Mouse (Mus musculus) spleen, postnatal 36 days (tissue): Measurements from ENCODE around the gene Sstr1.

Source experiments
- DNase-seq, 2 experiments: peaks; one replicate each; pipeline ENCODE4 v3.0.0; 2022; ENCODE audit warnings: low spot score in 2 of 2, mixed read lengths in 1 of 2

Gene Sstr1

GRCm38 (mm10) chr12:58211163-58212071, at the start of gene Sstr1:
Gene Sstr1 (plus strand): TSS chr12:58211772.
- no peak for DNase-seq

- DNase-seq: no peak
Observed at GRCm38 (mm10) chr12:58198810-58199209, 12.8 kb upstream of the Sstr1 start.

DNA sequence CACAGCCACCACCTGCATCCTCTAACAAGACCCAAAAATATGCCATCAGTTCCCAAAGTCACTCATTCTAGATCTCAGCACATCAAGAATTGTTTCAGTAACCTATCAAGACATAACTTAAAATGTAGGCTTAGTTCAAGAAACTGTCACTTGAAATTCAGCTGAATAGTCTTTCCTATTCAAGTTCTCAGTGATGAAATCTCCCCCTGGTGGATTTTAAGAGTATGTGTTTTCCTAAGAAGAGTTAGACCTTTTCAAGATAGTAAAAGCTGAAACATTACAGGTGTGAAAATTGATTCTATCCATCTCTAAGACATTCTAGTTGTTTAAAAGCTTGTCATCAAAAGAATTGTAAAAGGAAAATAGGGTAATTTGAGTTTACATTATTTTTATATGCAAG, 10.4 kb upstream of the Sstr1 start:
- DNase-seq: no peak

DNA sequence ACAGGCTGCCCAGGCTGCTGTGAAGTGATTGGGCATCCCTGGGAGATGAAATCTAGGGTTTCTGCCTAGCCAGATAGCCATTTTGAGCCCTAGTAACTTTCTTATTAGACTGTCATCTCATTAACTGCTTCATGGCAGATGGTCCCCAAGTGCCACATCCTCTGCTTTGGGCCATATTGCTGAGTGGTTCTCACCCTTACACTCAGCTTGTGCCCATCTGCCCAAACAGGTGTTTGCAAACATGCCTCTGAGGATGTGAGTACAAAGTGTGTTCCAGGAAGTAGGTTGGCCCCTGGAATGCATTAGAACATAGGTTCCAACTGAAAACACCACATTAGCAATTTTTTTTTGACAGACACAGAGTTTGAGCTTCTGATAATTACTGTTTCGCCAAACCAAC, 3.6 kb upstream of the Sstr1 start:
- DNase-seq: no peak

DNA sequence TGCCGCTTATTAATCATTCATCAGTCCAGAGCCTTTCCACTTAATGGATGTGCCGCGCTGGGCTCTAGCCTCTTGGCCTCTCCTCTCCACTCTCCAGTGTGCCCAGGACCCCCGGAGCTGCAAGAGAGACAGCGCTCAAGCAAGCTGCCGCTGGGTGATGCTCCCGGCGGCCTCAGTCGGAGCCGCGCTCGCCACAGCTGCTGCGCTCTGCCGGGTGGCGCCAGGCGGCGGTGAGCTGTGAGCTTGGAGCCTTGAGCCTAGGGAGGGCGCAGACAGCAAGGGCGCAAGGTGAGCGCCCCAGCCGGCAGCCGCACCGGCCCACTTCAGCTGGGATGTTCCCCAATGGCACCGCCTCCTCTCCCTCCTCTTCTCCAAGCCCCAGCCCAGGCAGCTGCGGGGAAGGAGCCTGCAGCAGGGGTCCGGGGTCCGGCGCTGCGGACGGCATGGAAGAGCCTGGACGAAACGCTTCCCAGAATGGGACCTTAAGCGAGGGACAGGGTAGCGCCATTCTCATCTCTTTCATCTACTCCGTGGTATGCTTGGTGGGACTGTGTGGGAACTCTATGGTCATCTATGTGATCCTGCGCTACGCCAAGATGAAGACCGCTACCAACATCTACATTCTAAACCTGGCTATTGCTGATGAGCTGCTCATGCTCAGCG, 820 bp downstream of the Sstr1 start:
- no peak for DNase-seq

- no peak for DNase-seq
Observed at GRCm38 (mm10) chr12:58212924-58213450, 1.4 kb downstream of the Sstr1 start.

GRCm38 (mm10) chr12:58213451-58214288, 2.1 kb downstream of the Sstr1 start:
- no peak for DNase-seq

GRCm38 (mm10) chr12:58214289-58215136, 2.9 kb downstream of the Sstr1 start:
- no peak for DNase-seq

DNA sequence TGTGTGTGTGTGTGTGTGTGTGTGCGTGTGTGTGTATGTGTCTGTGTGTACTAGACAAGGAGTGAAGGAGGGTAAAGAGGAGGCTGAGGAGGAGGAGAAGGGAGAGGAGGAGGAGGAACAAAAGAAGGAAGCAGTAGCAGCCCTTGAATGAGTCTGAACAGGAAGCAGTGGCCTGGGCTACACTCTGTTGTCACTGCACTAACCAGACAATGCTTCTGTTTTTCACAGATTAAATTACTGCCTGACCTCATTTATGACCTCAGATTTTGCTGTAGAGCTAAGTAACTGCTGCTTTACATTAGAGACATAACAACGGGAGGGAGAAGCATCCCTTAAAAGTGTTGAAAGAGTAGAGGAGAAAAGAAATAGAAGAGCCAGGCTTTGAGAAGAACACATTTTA, 4.6 kb downstream of the Sstr1 start:
- DNase-seq: no peak

DNA sequence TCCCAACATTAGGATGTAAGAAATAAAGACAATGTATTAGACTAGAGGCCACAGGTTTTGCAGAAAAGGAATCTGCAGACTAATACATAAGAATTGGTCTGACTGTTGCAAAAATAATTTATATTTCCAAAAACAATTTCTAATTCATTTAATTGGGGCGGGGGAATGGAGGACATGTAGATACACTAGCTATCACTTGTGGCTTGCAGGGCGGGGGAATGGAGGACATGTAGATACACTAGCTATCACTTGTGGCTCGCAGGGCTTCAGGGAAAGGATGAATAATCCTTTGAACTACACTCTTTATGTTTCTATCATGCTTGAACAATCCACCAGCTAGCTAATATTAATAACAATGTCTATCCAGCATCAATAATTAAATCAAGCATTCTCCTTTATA, 7.5 kb downstream of the Sstr1 start:
- DNase-seq: no peak

GRCm38 (mm10) chr12:58225644-58226043, 14.1 kb downstream of the Sstr1 start:
- no peak for DNase-seq

- DNase-seq: no peak
Observed at GRCm38 (mm10) chr12:58232489-58232888, 20.9 kb downstream of the Sstr1 start.

GRCm38 (mm10) chr12:58251901-58252300, 40.3 kb downstream of the Sstr1 start:
- DNase-seq: no peak
